Mouse (Mus musculus): ENCODE results near the gene Pthlh.

GRCm38 (mm10) chr6:147244294-147244693, 19.7 kb downstream of the Pthlh start:
- no peak for TF ChIP-seq POLR2AphosphoS5 (IDR thresholded peaks at IDR 0.05; ENCODE audit: borderline replicate concordance, low read depth, low read length)
- TF ChIP-seq ELF1 (IDR thresholded peaks at IDR 0.05; ENCODE audit: low read depth, low read length) = no peak
